Mouse (Mus musculus) stomach, postnatal 0 days (tissue): Measurements from ENCODE around the gene Crybg1. TPM values are rescaled to one million over a fixed set of nuclear protein-coding genes. Genes with fewer than 3 reads are reported as not detected.

Experiments
- ATAC-seq: fragments of 200-750 bp; cut with Nextera tagmentation; 2 replicates; pipeline ENCODE4 v1.8.0; 2017; ENCODE audit not compliant: low FRiP score, low TSS enrichment
- DNase-seq: peaks from one replicate; pipeline ENCODE4 v3.0.0-alpha.2; 2016; ENCODE audit warnings: low spot score
- H3K27ac ChIP-seq: fragments of 300-500 bp; sonication (generic); replicated peaks from 2 replicates; pipeline ENCODE4 v1.5.1; 2014; ENCODE audit warnings: mild to moderate bottlenecking, control low read depth
- H3K27me3 ChIP-seq: fragments of 300-500 bp; sonication (generic); 2 replicates; pipeline ENCODE4 v1.6.1; 2014; ENCODE audit warnings: low read length; ENCODE audit not compliant: control insufficient read depth, insufficient read depth
- H3K36me3 ChIP-seq: fragments of 300-500 bp; sonication (generic); 2 replicates; pipeline ENCODE4 v1.6.1; 2014; ENCODE audit warnings: low read length, mixed read lengths; ENCODE audit not compliant: control insufficient read depth, insufficient read depth
- H3K4me1 ChIP-seq: fragments of 300-500 bp; sonication (generic); replicated peaks from 2 replicates; pipeline ENCODE4 v1.6.1; 2014; ENCODE audit warnings: antibody characterized with exemption; ENCODE audit not compliant: control insufficient read depth, insufficient read depth
- H3K4me2 ChIP-seq: fragments of 300-500 bp; sonication (generic); replicated peaks from 2 replicates; pipeline ENCODE4 v1.6.1; 2014; ENCODE audit warnings: low read depth, mild to moderate bottlenecking, control low read depth, moderate library complexity
- H3K4me3 ChIP-seq: fragments of 300-500 bp; sonication (generic); 2 replicates; pipeline ENCODE4 v1.5.1; 2014; ENCODE audit warnings: low read depth, low read length, control low read depth
- H3K9ac ChIP-seq: fragments of 300-500 bp; sonication (generic); 2 replicates; pipeline ENCODE4 v1.6.1; 2014; ENCODE audit warnings: mild to moderate bottlenecking, low read length, control low read depth, mixed read lengths
- H3K9me3 ChIP-seq: fragments of 300-500 bp; sonication (generic); 2 replicates; pipeline ENCODE4 v1.6.1; 2016; ENCODE audit warnings: low read length; ENCODE audit not compliant: control insufficient read depth
- CTCF ChIP-seq: IDR thresholded peaks from 2 replicates; pipeline ENCODE4 v1.5.1; 2016; ENCODE audit warnings: antibody characterized with exemption, low read depth, mild to moderate bottlenecking, moderate library complexity
- EP300 ChIP-seq: optimal IDR thresholded peaks from 2 replicates; pipeline ENCODE3; 2016; ENCODE audit warnings: antibody characterized with exemption
- WGBS: fragments of 180-500 bp; shearing (Covaris S2); extraction: QIAGEN DNeasy Blood & Tissue Kit; methylation state at CpG from one replicate; pipeline ENCODE4 v1.1.7; 2014; 5-methylcytosine and 5-hydroxymethylcytosine counted together
- polyA plus RNA-seq: library from polyadenylated mRNA; unstranded; fragments of >200 nt; fragmentation: Nextera tagmentation; extraction: Ambion mirVana; gene quantifications from 2 replicates; pipeline ENCODE4 v1.2.1, GENCODE M21; 2015

The Crybg1 gene
- polyA plus RNA-seq, 1 experiment from 2014 or later, result 9.0 TPM

DNA sequence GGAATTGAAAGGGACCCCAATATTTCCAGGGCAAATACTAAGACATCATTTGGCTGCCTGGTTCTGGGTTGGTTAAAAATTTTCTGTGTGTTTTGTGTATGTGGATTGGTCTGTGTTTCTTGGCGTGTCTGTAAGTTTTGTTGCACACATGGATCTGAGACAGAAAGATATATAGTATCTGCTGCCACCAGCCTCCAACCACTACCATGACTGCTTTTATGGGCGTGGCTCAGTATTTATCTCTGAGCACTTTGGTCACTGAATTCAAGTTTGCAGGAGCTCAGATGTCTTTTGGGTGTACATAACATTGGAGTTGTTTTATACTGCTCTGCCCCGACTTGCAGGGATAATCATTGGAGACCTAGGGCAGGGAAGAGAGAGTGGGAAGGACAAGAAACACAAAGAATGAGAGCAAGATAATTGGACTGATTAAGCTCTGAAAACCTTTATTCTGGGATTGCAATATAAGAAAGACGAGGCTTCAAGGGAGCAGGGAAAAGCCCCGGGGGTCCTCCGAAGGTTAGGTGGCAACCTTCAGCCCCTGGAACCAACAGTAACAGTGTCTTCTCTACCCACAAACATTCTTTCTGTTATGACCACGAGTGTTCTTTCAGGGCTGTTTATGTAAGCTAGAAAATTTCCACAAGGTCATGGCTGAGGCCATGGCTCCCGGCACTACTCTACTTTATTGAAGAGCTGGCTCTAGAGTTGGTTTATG, 15.8 kb upstream of the Crybg1 start:
- no peak overlapping the region for H3K4me2 ChIP-seq
- TF ChIP-seq CTCF, result no peak
- no peak for TF ChIP-seq EP300
- no peak for DNase-seq
- H3K9ac ChIP-seq, result no peak overlapping the region
- no peak for ATAC-seq
- H3K27me3 ChIP-seq, result no peaks in the 10 kb centered on the region
- H3K36me3 ChIP-seq, result no peaks in the 10 kb centered on the region
- H3K4me3 ChIP-seq, result no peak overlapping the region
- H3K4me1 ChIP-seq, result no peaks in the 10 kb centered on the region
- 60% methylated on average over 8 of the region's 8 CpGs for WGBS
- H3K27ac ChIP-seq, result no peak overlapping the region
- no peaks in the 10 kb centered on the region for H3K9me3 ChIP-seq

DNA sequence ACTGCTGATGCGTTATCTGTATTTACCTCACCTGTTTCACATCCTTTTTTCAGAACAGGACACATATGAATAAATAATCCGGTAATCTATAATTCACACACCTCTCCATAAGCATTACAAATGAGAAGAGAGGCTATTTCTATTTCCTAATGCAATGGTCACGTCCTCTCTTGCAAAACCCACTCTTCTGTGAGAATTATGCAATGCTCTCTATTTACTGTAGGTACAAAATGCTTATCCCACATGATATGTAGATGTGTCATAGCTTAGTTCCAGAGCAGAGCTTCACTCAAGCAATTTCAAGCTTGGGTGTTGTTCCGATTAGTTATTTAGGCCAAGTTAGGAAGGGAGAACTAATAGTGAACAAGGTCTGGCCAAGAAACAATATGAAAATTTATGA, 14.4 kb upstream of the Crybg1 start:
- DNase-seq (no peak), ATAC-seq (no peak)
- Histone ChIP-seq H3K4me2 (no peak overlapping the region), H3K27me3 (no peaks in the 10 kb centered on the region), H3K27ac (no peak overlapping the region), H3K4me3 (no peak overlapping the region), H3K36me3 (no peaks in the 10 kb centered on the region), H3K9ac (no peak overlapping the region), H3K4me1 (no peaks in the 10 kb centered on the region), H3K9me3 (no peaks in the 10 kb centered on the region)
- no peak for TF ChIP-seq CTCF
- WGBS, result 77% methylated on average over 4 of the region's 4 CpGs

DNA sequence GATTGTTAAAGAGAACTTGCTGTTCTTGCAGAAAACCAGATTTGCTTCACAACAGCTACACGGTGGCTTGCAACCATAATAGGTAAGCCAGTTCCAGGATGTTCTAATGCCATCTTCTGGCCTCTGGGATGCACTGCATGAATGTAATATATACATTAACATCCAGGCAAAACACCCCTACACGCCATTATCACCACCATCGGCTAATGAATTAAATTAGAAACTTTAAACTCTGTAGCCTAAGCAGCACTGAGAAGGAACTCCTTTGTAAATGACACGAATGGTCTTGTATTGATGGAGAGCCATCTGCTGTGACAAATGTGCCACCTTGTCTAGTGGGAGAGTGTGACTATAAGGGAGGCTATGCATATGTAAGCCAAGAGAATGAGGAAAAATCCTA, 11.5 kb upstream of the Crybg1 start:
- no peak overlapping the region for H3K4me2 ChIP-seq
- H3K9ac ChIP-seq, result no peak overlapping the region
- no peak overlapping the region for H3K27ac ChIP-seq
- TF ChIP-seq EP300, result no peak
- TF ChIP-seq CTCF, result peak; percentile 68
- H3K36me3 ChIP-seq, result no peaks in the 10 kb centered on the region
- H3K9me3 ChIP-seq, result no peaks in the 10 kb centered on the region
- no peaks in the 10 kb centered on the region for H3K4me1 ChIP-seq
- H3K27me3 ChIP-seq, result no peaks in the 10 kb centered on the region
- H3K4me3 ChIP-seq, result no peak overlapping the region
- ATAC-seq (no peak), DNase-seq (no peak)
- 38% methylated on average over 4 of the region's 4 CpGs for WGBS

DNA sequence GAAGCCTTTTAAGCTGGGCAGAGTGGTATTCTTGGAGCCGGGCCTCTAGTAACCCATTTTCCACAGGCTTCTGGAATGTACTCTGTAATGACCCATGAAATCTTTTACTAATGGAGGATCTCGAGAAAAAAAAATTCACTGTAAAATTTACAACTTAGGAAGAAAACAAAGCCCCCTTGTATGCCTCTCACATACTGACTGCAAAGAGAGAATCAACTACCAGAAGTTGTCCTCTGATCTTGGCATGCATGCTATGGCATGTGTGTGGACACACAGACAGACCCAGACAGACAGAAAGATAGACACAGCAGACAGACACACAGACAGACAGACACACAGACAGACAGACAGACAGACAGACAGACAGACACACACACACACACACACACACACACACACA, 8.8 kb upstream of the Crybg1 start:
- no peaks in the 10 kb centered on the region for H3K36me3 ChIP-seq
- no peak for DNase-seq
- 68% methylated on average over 2 of the region's 2 CpGs for WGBS

DNA sequence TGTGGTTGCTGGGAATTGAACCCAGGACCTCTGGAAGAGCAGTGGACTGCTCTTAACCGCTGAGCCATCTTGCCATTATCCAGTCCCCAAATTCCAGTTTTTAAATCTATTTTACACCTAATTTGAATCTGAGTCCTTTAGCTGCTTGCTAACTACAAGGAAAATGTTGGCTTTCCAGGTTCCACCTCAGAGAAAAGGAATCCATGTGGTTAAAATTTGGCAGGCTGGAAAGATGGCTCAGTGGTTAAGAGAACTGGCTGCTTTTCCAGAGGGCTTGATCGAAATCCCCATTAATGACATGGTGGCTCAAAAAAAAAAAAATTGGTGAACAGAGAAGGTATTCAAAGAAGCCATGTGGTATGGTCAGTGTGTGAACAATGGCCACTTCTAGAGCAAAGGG, 1.8 kb upstream of the Crybg1 start:
- no peak overlapping the region for H3K4me2 ChIP-seq
- DNase-seq (no peak), ATAC-seq (no peak)
- no peaks in the 10 kb centered on the region for H3K4me1 ChIP-seq
- 96% methylated on average over 2 of the region's 2 CpGs for WGBS
- no peak overlapping the region for H3K9ac ChIP-seq
- no peaks in the 10 kb centered on the region for H3K36me3 ChIP-seq
- H3K4me3 ChIP-seq, result no peak overlapping the region
- no peaks in the 10 kb centered on the region for H3K9me3 ChIP-seq
- no peak overlapping the region for H3K27ac ChIP-seq
- TF ChIP-seq EP300, result no peak
- TF ChIP-seq CTCF, result no peak
- H3K27me3 ChIP-seq, result no peaks in the 10 kb centered on the region

More for the DNA sequence above, 8.8 kb upstream of the Crybg1 start:
- no peak overlapping the region for H3K27ac ChIP-seq
- no peak for ATAC-seq
- TF ChIP-seq EP300, result no peak
- no peak for TF ChIP-seq CTCF
- H3K4me2 ChIP-seq, result no peak overlapping the region
- no peaks in the 10 kb centered on the region for H3K27me3 ChIP-seq
- H3K9ac ChIP-seq, result no peak overlapping the region
- H3K4me1 ChIP-seq, result no peaks in the 10 kb centered on the region
- no peak overlapping the region for H3K4me3 ChIP-seq
- H3K9me3 ChIP-seq, result no peaks in the 10 kb centered on the region

DNA sequence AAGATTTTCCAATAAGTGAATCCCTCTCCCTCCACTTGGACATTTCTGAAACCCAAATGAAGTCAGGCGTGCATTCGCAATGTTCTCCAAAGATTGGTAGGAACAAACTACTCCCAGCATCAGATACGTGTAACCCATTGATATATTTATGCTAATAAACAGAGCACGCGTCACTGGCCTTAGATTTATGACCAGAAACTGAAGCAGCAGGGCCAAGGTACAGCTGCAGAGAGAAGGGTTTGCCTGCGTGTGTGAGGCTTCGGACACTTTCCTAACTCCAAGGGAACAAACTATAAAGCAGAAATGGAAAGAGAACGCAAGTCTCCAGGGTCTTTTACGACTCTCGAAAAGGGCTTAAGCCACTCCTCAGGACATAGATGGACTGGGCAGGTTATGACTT, 5.3 kb downstream of the Crybg1 start:
- Histone ChIP-seq H3K36me3 (no peaks in the 10 kb centered on the region), H3K9ac (no peak overlapping the region), H3K27me3 (no peaks in the 10 kb centered on the region), H3K9me3 (no peaks in the 10 kb centered on the region), H3K4me1 (no peaks in the 10 kb centered on the region), H3K27ac (no peak overlapping the region), H3K4me3 (no peak overlapping the region), H3K4me2 (no peak overlapping the region)
- WGBS, result 58% methylated on average over 10 of the region's 10 CpGs
- DNase-seq, result no peak
- no peak for ATAC-seq
- TF ChIP-seq EP300, result no peak
- no peak for TF ChIP-seq CTCF
